In genomic region chr13:59323441-59323840, GRCm38 (mm10) we compare ENCODE assay signal across 11 mouse cellular contexts.
DNase-seq lines count a peak whose midpoint lies in the region; ATAC-seq and TF ChIP-seq lines count a peak whose summit lies in the region.
"Had no signal": no experiment of that assay in that cellular context is flagged by ENCODE, and none has a peak within 500 bp of the region (broad histone marks: within the 10 kb centered on the region; RNA-seq: fewer than 3 reads in every experiment).

No protein-coding gene starts in this region.

- no peak for ATAC-seq in activated CD4-positive, CD25-positive, alpha-beta regulatory T cell, adult 4 months

- no peaks in the 10 kb centered on the region; the same call in 1 of the 2 replicates for H3K27me3 ChIP-seq in kidney, adult 2 months (replicated peaks; ENCODE audit: control insufficient read depth, insufficient read depth, low read length)
- H3K27me3 ChIP-seq: limb, embryonic 12.5 days had no signal

- H3K27ac ChIP-seq in kidney, adult 2 months (ENCODE audit: insufficient read depth, low read depth, low read length) = no peak overlapping the region
- H3K27ac ChIP-seq: limb, embryonic 12.5 days had no signal

- WGBS in kidney, adult 2 months = 39% methylated on average over 5 of the region's 5 CpGs

- no peak overlapping the region for H3K4me3 ChIP-seq in kidney, adult 2 months (ENCODE audit: insufficient read depth, low read depth, low read length)
- H3K4me3 ChIP-seq: limb, embryonic 12.5 days had no signal

- no peaks in the 10 kb centered on the region for H3K36me3 ChIP-seq in kidney, adult 2 months (ENCODE audit: control insufficient read depth, insufficient read depth, low read length)
- H3K36me3 ChIP-seq: limb, embryonic 12.5 days had no signal

- peak; percentile 42 for DNase-seq in kidney, postnatal 10 days
- DNase-seq in kidney, adult 2 months = no peak
- peak; percentile 27 for DNase-seq in ES-CJ7 (ENCODE audit: low read depth, low spot score)
- peak; percentile 11 for DNase-seq in Muller cell, postnatal 12 days (ENCODE audit: inconsistent ontology term)
- DNase-seq in forelimb bud, embryonic 11.5 days (ENCODE audit: low read depth, low spot score) = peak; percentile 68
- DNase-seq in left cerebral cortex, adult 8-10 months (ENCODE audit: low spot score in 2 of 2) = no peak
- DNase-seq: cerebellum, adult 9-11 months; gastrocnemius, postnatal 10 days; thymus, adult 18-20 months had no signal

- H3K4me1 ChIP-seq in kidney, adult 2 months (ENCODE audit: control insufficient read depth, insufficient read depth, low read length) = no peaks in the 10 kb centered on the region
- H3K4me1 ChIP-seq: limb, embryonic 12.5 days had no signal

- TF ChIP-seq CTCF in kidney, adult 2 months (conservative IDR thresholded peaks at IDR 0.05; ENCODE audit: insufficient read depth, insufficient read length, low read depth, low read length) = no peak

- TF ChIP-seq POLR2A in kidney, adult 2 months (IDR thresholded peaks at IDR 0.05; ENCODE audit: low read depth, low read length) = no peak

Comparison
In these comparisons a context has a peak if more than half of its experiments do, and no peak if none do; other contexts are left out.
1. DNase-seq: peak in kidney, postnatal 10 days (single experiment), ES-CJ7 (single experiment), Muller cell, postnatal 12 days (single experiment) and forelimb bud, embryonic 11.5 days (single experiment); none in kidney, adult 2 months (single experiment) and left cerebral cortex, adult 8-10 months (0 of 2).